Mouse (Mus musculus) liver, embryonic 14.5 days (tissue): ENCODE measurements at regions not wholly inside any gene's neighbourhood (a gene's known extent, or its start where the extent isn't known, plus 50 kb on each side); places are given as distances from the start of the nearest gene placed in this dataset.

Experiments
- ATAC-seq: fragments of 200-750 bp; cut with Nextera tagmentation; 2 replicates; pipeline ENCODE4 v1.8.0; 2017; ENCODE audit warnings: moderate number of reproducible peaks, mild to moderate bottlenecking, moderate library complexity; ENCODE audit not compliant: insufficient read depth
- DNase-seq, 3 experiments: peaks; one replicate each; pipeline ENCODE4 v3.0.0-alpha.2; 2012 to 2013; ENCODE audit warnings: low read depth in 3 of 3, low spot score in 3 of 3
- H3K27ac ChIP-seq: fragments of 300-500 bp; sonication (generic); 2 replicates; pipeline ENCODE4 v1.5.1; 2014; ENCODE audit warnings: moderate library complexity, mild to moderate bottlenecking, control low read depth, inconsistent platforms
- H3K27me3 ChIP-seq: fragments of 300-500 bp; sonication (generic); 2 replicates; pipeline ENCODE4 v1.6.1; 2014; ENCODE audit warnings: mild to moderate bottlenecking, low read length, moderate library complexity; ENCODE audit not compliant: control insufficient read depth, insufficient read depth
- H3K36me3 ChIP-seq: fragments of 300-500 bp; sonication (generic); replicated peaks from 2 replicates; pipeline ENCODE4 v1.6.1; 2014; ENCODE audit warnings: low read depth; ENCODE audit not compliant: control insufficient read depth, insufficient read depth
- H3K4me1 ChIP-seq, 2 experiments: fragments of 200-500 bp in 1 of 2; fragments of 300-500 bp in 1 of 2; sonication (generic) in 1 of 2; replicated peaks; 2 replicates each; pipeline ENCODE4 v1.6.1; 2012 to 2014; ENCODE audit warnings: antibody characterized with exemption in 1 of 2, inconsistent platforms in 1 of 2, low read length in 1 of 2; ENCODE audit not compliant: control insufficient read depth in 2 of 2, insufficient read depth in 2 of 2
- H3K4me2 ChIP-seq: fragments of 300-500 bp; sonication (generic); 2 replicates; pipeline ENCODE4 v1.6.1; 2014; ENCODE audit warnings: low read depth, mild to moderate bottlenecking, control low read depth, moderate library complexity
- H3K4me3 ChIP-seq, 2 experiments: fragments of 200-500 bp in 1 of 2; fragments of 300-500 bp in 1 of 2; sonication (generic) in 1 of 2; 2 replicates each; pipeline ENCODE4 v1.5.1; 2012 to 2014; ENCODE audit warnings: low read depth in 2 of 2, low read length in 2 of 2, mild to moderate bottlenecking in 2 of 2, control low read depth in 1 of 2, inconsistent platforms in 1 of 2, moderate library complexity in 1 of 2; ENCODE audit not compliant: insufficient read depth in 1 of 2
- H3K9ac ChIP-seq: fragments of 300-500 bp; sonication (generic); replicated peaks from 2 replicates; pipeline ENCODE4 v1.6.1; 2014; ENCODE audit warnings: mild to moderate bottlenecking, control low read depth, moderate library complexity
- H3K9me3 ChIP-seq: fragments of 300-500 bp; sonication (generic); 2 replicates; pipeline ENCODE4 v1.6.1; 2016; ENCODE audit warnings: low read length, mixed read lengths; ENCODE audit not compliant: control insufficient read depth
- CTCF ChIP-seq: IDR thresholded peaks from 2 replicates; pipeline ENCODE4 v1.5.1; 2016; ENCODE audit warnings: antibody characterized with exemption, low read depth, control low read depth
- EP300 ChIP-seq: IDR thresholded peaks from 2 replicates; pipeline ENCODE4 v1.6.1; 2016; ENCODE audit warnings: antibody characterized with exemption, low read depth
- WGBS: fragments of 180-500 bp; shearing (Covaris S2); extraction: QIAGEN DNeasy Blood & Tissue Kit; methylation state at CpG from one replicate; pipeline ENCODE4 v1.1.7; 2014; ENCODE audit not compliant: insufficient replicate concordance; 5-methylcytosine and 5-hydroxymethylcytosine counted together

DNA sequence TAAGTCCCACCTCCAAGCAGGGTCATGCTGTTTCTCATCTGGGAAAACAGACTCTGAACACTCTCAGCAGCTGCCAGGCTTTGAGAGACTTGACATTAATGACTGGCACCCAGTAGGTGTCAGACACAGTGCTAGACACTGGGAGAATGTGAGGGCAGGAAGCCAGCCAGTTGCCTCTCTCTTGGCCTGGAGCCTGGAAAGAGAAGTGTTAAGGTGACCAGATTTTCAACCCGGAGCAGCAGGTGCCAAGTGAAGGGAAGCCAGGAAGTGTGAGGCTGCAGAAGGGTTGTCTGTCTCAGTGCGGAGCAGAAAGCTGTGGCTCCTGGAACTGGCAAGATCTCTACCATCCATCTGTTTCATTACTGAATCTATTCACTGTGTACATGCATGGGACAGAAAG is 410.6 kb downstream of the Cdh26 start:
- Histone ChIP-seq H3K4me2 (no peak overlapping the region), H3K36me3 (no peaks in the 10 kb centered on the region), H3K9me3 (no peaks in the 10 kb centered on the region), H3K9ac (no peak overlapping the region), H3K4me1 (no peaks in the 10 kb centered on the region), H3K27me3 (no peaks in the 10 kb centered on the region), H3K4me3 (no peak overlapping the region), H3K27ac (no peak overlapping the region)
- no peak for ATAC-seq
- no peak for TF ChIP-seq CTCF
- no peak for TF ChIP-seq EP300
- DNase-seq, result no peak
- WGBS, result 44% methylated on average over 2 of the region's 2 CpGs

DNA sequence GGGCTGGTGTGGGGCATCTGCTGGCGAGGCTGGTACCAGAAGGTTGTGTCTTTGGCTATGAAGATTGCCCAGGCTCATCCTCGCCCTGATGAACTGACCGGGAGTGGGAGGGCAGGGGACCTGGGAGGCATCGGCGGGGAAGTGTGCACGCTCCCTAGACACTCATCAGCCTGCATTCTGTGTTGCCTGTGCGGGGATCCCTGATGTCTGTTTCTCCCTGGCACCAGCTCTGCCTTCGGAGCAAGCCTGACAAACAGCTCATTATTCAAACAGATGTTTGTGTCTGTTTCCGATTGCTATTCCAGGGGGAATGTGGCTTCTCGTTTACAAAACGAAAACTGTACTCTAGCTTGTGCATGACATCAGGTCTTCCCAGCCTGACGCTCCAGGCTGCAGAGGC is 412.3 kb downstream of the Cdh26 start:
- Histone ChIP-seq H3K4me2 (no peak overlapping the region), H3K9me3 (no peaks in the 10 kb centered on the region), H3K4me3 (no peak overlapping the region), H3K27ac (no peak overlapping the region), H3K9ac (no peak overlapping the region), H3K27me3 (no peaks in the 10 kb centered on the region), H3K36me3 (no peaks in the 10 kb centered on the region), H3K4me1 (no peaks in the 10 kb centered on the region)
- TF ChIP-seq EP300 (no peak), CTCF (no peak)
- no peak for DNase-seq
- ATAC-seq, result no peak
- 61% methylated on average over 12 of the region's 12 CpGs for WGBS

- ATAC-seq (no peak), DNase-seq (no peak)
- no peak overlapping the region for H3K9ac ChIP-seq
- H3K4me2 ChIP-seq, result no peak overlapping the region
- H3K4me3 ChIP-seq, result no peak overlapping the region
- TF ChIP-seq EP300 (no peak), CTCF (no peak)
- WGBS, result 65% methylated on average over 3 of the region's 3 CpGs
- no peaks in the 10 kb centered on the region for H3K36me3 ChIP-seq
- no peaks in the 10 kb centered on the region for H3K4me1 ChIP-seq
- no peaks in the 10 kb centered on the region for H3K27me3 ChIP-seq
- H3K27ac ChIP-seq, result no peak overlapping the region
- H3K9me3 ChIP-seq, result no peaks in the 10 kb centered on the region
Measured at GRCm38 (mm10) chr2:178843458-178843857, 413.1 kb downstream of the Cdh26 start.

- H3K27ac ChIP-seq, result no peak overlapping the region
- H3K4me1 ChIP-seq, result no peaks in the 10 kb centered on the region
- no peaks in the 10 kb centered on the region for H3K36me3 ChIP-seq
- no peak overlapping the region for H3K4me2 ChIP-seq
- no peak for TF ChIP-seq CTCF
- TF ChIP-seq EP300, result no peak
- no peak overlapping the region for H3K4me3 ChIP-seq
- 64% methylated on average over 4 of the region's 4 CpGs for WGBS
- H3K27me3 ChIP-seq, result no peaks in the 10 kb centered on the region
- H3K9ac ChIP-seq, result no peak overlapping the region
- DNase-seq (no peak), ATAC-seq (no peak)
- H3K9me3 ChIP-seq, result no peaks in the 10 kb centered on the region
Measured at GRCm38 (mm10) chr2:178844561-178844960, 414.2 kb downstream of the Cdh26 start.

DNA sequence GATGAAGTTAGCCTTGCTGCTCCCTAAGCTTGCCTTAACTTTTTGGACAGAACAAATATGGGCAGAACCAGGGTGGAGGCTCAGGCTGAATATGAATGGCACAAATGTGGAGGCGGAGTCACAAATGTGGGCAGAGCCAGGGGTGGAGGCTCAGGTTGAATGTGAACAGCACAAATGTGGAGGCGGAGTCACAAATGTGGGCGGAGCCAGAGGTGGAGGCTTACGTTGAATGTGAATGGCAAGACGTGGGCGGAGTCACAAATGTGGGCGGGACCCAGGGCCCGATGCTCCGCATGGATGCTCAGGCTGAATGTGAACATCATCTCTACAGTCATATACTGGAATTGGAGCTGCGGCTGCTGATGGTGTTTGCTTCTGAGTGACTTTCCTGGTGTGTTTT is 420.0 kb downstream of the Cdh26 start:
- Histone ChIP-seq H3K4me3 (no peak overlapping the region), H3K9me3 (no peaks in the 10 kb centered on the region), H3K27ac (no peak overlapping the region), H3K4me1 (no peaks in the 10 kb centered on the region), H3K36me3 (no peaks in the 10 kb centered on the region), H3K4me2 (no peak overlapping the region), H3K27me3 (no peaks in the 10 kb centered on the region), H3K9ac (no peak overlapping the region)
- DNase-seq, result no peak
- ATAC-seq, result no peak
- TF ChIP-seq EP300, result no peak
- WGBS, result 67% methylated on average over 10 of the region's 10 CpGs

- ATAC-seq, result no peak
- no peak for TF ChIP-seq CTCF
- TF ChIP-seq EP300, result no peak
- Histone ChIP-seq H3K9ac (no peak overlapping the region), H3K36me3 (no peaks in the 10 kb centered on the region), H3K27ac (no peak overlapping the region), H3K4me1 (no peaks in the 10 kb centered on the region), H3K9me3 (no peaks in the 10 kb centered on the region), H3K27me3 (no peaks in the 10 kb centered on the region), H3K4me2 (no peak overlapping the region), H3K4me3 (no peak overlapping the region)
- 81% methylated on average over 11 of the region's 11 CpGs for WGBS
- DNase-seq, result no peak
Measured at GRCm38 (mm10) chr2:178850769-178851168, 420.4 kb downstream of the Cdh26 start.
